Mouse (Mus musculus) MEL (cell line): Measurements from ENCODE around the gene Mapk10. TPM values are rescaled to one million over a fixed set of nuclear protein-coding genes. Genes with fewer than 3 reads are reported as not detected.

ENCODE experiments used
- DNase-seq: peaks from one replicate; pipeline ENCODE4 v3.0.0; 2011; ENCODE audit warnings: low read depth, low spot score
- H3K27ac ChIP-seq: 2 replicates; pipeline ENCODE4 v1.5.1; 2012; ENCODE audit warnings: low read depth, mild to moderate bottlenecking, control low read depth, low read length, moderate library complexity; ENCODE audit not compliant: control insufficient read depth
- H3K27me3 ChIP-seq, 2 experiments: fragments of 150-350 bp in 1 of 2; sonication (generic) in 1 of 2; 2 replicates each; pipeline ENCODE4 v1.6.1; 2012; ENCODE audit warnings: low read length in 2 of 2, mild to moderate bottlenecking in 2 of 2, improper control_type of control experiment in 1 of 2, moderate library complexity in 1 of 2; ENCODE audit not compliant: insufficient read depth in 2 of 2, control insufficient read depth in 1 of 2
- H3K36me3 ChIP-seq, 2 experiments: 2 replicates each; pipeline ENCODE4 v1.6.1; 2012 to 2014; ENCODE audit warnings: low read length in 2 of 2, improper control_type of control experiment in 1 of 2, inconsistent platforms in 1 of 2, mild to moderate bottlenecking in 1 of 2; ENCODE audit not compliant: insufficient read depth in 2 of 2, control insufficient read depth in 1 of 2
- H3K4me1 ChIP-seq, 2 experiments: fragments of 150-350 bp in 1 of 2; sonication (generic) in 1 of 2; 2 replicates each; pipeline ENCODE4 v1.6.1; 2012; ENCODE audit warnings: low read length in 2 of 2, improper control_type of control experiment in 1 of 2, mild to moderate bottlenecking in 1 of 2; ENCODE audit not compliant: insufficient read depth in 2 of 2, control insufficient read depth in 1 of 2
- H3K4me3 ChIP-seq, 2 experiments: fragments of 150-350 bp in 1 of 2; sonication (generic) in 1 of 2; 2 replicates each; pipeline ENCODE4 v1.5.1; 2012; ENCODE audit warnings: low read depth in 2 of 2, low read length in 2 of 2, mild to moderate bottlenecking in 2 of 2, moderate library complexity in 2 of 2, control low read depth in 1 of 2, improper control_type of control experiment in 1 of 2; ENCODE audit not compliant: control insufficient read depth in 1 of 2, insufficient read depth in 1 of 2
- H3K79me2 ChIP-seq: 2 replicates; pipeline ENCODE4 v1.6.1; 2012; ENCODE audit warnings: mild to moderate bottlenecking, low read length, moderate library complexity; ENCODE audit not compliant: control insufficient read depth, poor library complexity, insufficient read depth
- H3K9ac ChIP-seq: 2 replicates; pipeline ENCODE4 v1.6.1; 2012; ENCODE audit warnings: low read depth, mild to moderate bottlenecking, control low read depth, low read length, moderate library complexity; ENCODE audit not compliant: control insufficient read depth, poor library complexity, severe bottlenecking
- H3K9me3 ChIP-seq: fragments of 150-350 bp; sonication (generic); replicated peaks from 2 replicates; pipeline ENCODE4 v1.6.1; 2012; ENCODE audit warnings: mild to moderate bottlenecking, low read length, improper control_type of control experiment, moderate library complexity; ENCODE audit not compliant: insufficient read depth
- BHLHE40 ChIP-seq: IDR thresholded peaks from 2 replicates; pipeline ENCODE4 v1.6.1; 2012; ENCODE audit warnings: low read depth, mild to moderate bottlenecking, inconsistent platforms, low read length, improper control_type of control experiment, borderline replicate concordance
- CHD2 ChIP-seq: IDR thresholded peaks from 2 replicates; pipeline ENCODE4 v1.6.1; 2011; ENCODE audit warnings: low read length, improper control_type of control experiment
- ELF1 ChIP-seq: IDR thresholded peaks from 2 replicates; pipeline ENCODE4 v1.6.1; 2014; ENCODE audit warnings: low read depth, mild to moderate bottlenecking, inconsistent platforms, low read length, improper control_type of control experiment, moderate library complexity
- ETS1 ChIP-seq: IDR thresholded peaks from 2 replicates; pipeline ENCODE4 v1.6.1; 2012; ENCODE audit warnings: low read depth, mild to moderate bottlenecking, inconsistent platforms, low read length, improper control_type of control experiment, moderate library complexity
- GABPA ChIP-seq: IDR thresholded peaks from 2 replicates; pipeline ENCODE4 v1.6.1; 2012; ENCODE audit warnings: low read depth, mild to moderate bottlenecking, inconsistent platforms, low read length, improper control_type of control experiment, moderate library complexity
- GATA1 ChIP-seq: IDR thresholded peaks from 2 replicates; pipeline ENCODE4 v1.6.1; 2011; ENCODE audit warnings: low read depth, low read length, improper control_type of control experiment
- JUND ChIP-seq: IDR thresholded peaks from 2 replicates; pipeline ENCODE4 v1.6.1; 2011; ENCODE audit warnings: low read depth, mild to moderate bottlenecking, improper control_type of control experiment, low read length
- KAT2A ChIP-seq: conservative IDR thresholded peaks from 2 replicates; pipeline ENCODE4 v1.6.1; 2012; ENCODE audit warnings: low read depth, low read length, improper control_type of control experiment, inconsistent platforms
- MAFK ChIP-seq: IDR thresholded peaks from 2 replicates; pipeline ENCODE4 v1.6.1; 2011; ENCODE audit warnings: low read depth, mild to moderate bottlenecking, low read length, improper control_type of control experiment, borderline replicate concordance
- MAZ ChIP-seq: IDR thresholded peaks from 2 replicates; pipeline ENCODE4 v1.6.1; 2012; ENCODE audit warnings: low read depth, mild to moderate bottlenecking, inconsistent platforms, low read length, improper control_type of control experiment
- MXI1 ChIP-seq: IDR thresholded peaks from 2 replicates; pipeline ENCODE4 v1.6.1; 2011; ENCODE audit warnings: mild to moderate bottlenecking, low read depth, low read length, improper control_type of control experiment
- MYC ChIP-seq: IDR thresholded peaks from 2 replicates; pipeline ENCODE4 v1.6.1; 2011; ENCODE audit warnings: low read depth, mild to moderate bottlenecking, low read length, improper control_type of control experiment, moderate library complexity
- NELFE ChIP-seq: IDR thresholded peaks from 2 replicates; pipeline ENCODE4 v1.6.1; 2011; ENCODE audit warnings: low read depth, low read length, improper control_type of control experiment
- NRF1 ChIP-seq: IDR thresholded peaks from 2 replicates; pipeline ENCODE4 v1.6.1; 2014; ENCODE audit warnings: low read depth, mild to moderate bottlenecking, inconsistent platforms, low read length, improper control_type of control experiment, moderate library complexity; ENCODE audit not compliant: poor library complexity, insufficient read depth, severe bottlenecking
- POLR2A ChIP-seq, 2 experiments: IDR thresholded peaks; 2 replicates each; pipeline ENCODE4 v1.6.1; 2011 to 2012; ENCODE audit warnings: low read length in 2 of 2, mild to moderate bottlenecking in 2 of 2, control low read depth in 1 of 2, improper control_type of control experiment in 1 of 2, low read depth in 1 of 2, moderate library complexity in 1 of 2; ENCODE audit not compliant: control insufficient read depth in 1 of 2, insufficient read depth in 1 of 2, poor library complexity in 1 of 2
- POLR2AphosphoS2 ChIP-seq: IDR thresholded peaks from 2 replicates; pipeline ENCODE4 v1.6.1; 2011; ENCODE audit warnings: low read length, improper control_type of control experiment
- POLR2AphosphoS5 ChIP-seq: IDR thresholded peaks from 2 replicates; pipeline ENCODE4 v1.6.1; 2012; ENCODE audit warnings: low read depth, borderline replicate concordance, mild to moderate bottlenecking, inconsistent platforms, low read length, moderate library complexity, mixed read lengths
- RAD21 ChIP-seq: IDR thresholded peaks from 2 replicates; pipeline ENCODE4 v1.6.1; 2011; ENCODE audit warnings: mild to moderate bottlenecking, low read depth, low read length, improper control_type of control experiment
- RCOR1 ChIP-seq: IDR thresholded peaks from 2 replicates; pipeline ENCODE4 v1.6.1; 2012; ENCODE audit warnings: low read depth, mild to moderate bottlenecking, inconsistent platforms, low read length, improper control_type of control experiment
- SIN3A ChIP-seq: IDR thresholded peaks from 2 replicates; pipeline ENCODE4 v1.6.1; 2012; ENCODE audit warnings: low read length, improper control_type of control experiment, inconsistent platforms
- SMC3 ChIP-seq: IDR thresholded peaks from 2 replicates; pipeline ENCODE4 v1.6.1; 2011; ENCODE audit warnings: low read depth, low read length, improper control_type of control experiment
- TAL1 ChIP-seq: IDR thresholded peaks from 2 replicates; pipeline ENCODE4 v1.6.1; 2012; ENCODE audit warnings: mild to moderate bottlenecking, inconsistent platforms, low read length, moderate library complexity, mixed read lengths
- TCF12 ChIP-seq: IDR thresholded peaks from 2 replicates; pipeline ENCODE4 v1.6.1; 2014; ENCODE audit warnings: low read depth, mild to moderate bottlenecking, inconsistent platforms, low read length, improper control_type of control experiment, moderate library complexity
- ZC3H11A ChIP-seq: IDR thresholded peaks from 2 replicates; pipeline ENCODE4 v1.6.1; 2012; ENCODE audit warnings: low read depth, mild to moderate bottlenecking, inconsistent platforms, low read length, improper control_type of control experiment
- ZKSCAN1 ChIP-seq: IDR thresholded peaks from 2 replicates; pipeline ENCODE4 v1.6.1; 2012; ENCODE audit warnings: low read depth, mild to moderate bottlenecking, inconsistent platforms, low read length, improper control_type of control experiment, moderate library complexity
- ZMIZ1 ChIP-seq: IDR thresholded peaks from 2 replicates; pipeline ENCODE4 v1.6.1; 2012; ENCODE audit warnings: low read depth, mild to moderate bottlenecking, inconsistent platforms, low read length, improper control_type of control experiment, moderate library complexity
- ZNF384 ChIP-seq: IDR thresholded peaks from 2 replicates; pipeline ENCODE4 v1.6.1; 2012; ENCODE audit warnings: low read depth, mild to moderate bottlenecking, inconsistent platforms, low read length, improper control_type of control experiment
- polyA plus RNA-seq, 2 experiments: library from polyadenylated mRNA; stranded (reverse) in 1 of 2; unstranded in 1 of 2; fragments of >175 nt in 1 of 2; fragments of >200 nt in 1 of 2; gene quantifications; 2 replicates each; pipeline versions ENCODE4 v1.2.1 to v1.2.4; 2012; ENCODE audit warnings: low replicate concordance in 2 of 2, low read depth in 1 of 2; ENCODE audit not compliant: insufficient read length in 2 of 2, insufficient read depth in 1 of 2, missing spikeins in 1 of 2
- total RNA-seq: library from RNA; depleted of rRNA; stranded (reverse); fragments of 300-350 nt; gene quantifications from 2 replicates; pipeline ENCODE4 v1.2.3, GENCODE M21; 2012

Gene Mapk10
- total and polyA plus RNA-seq, 3 experiments: not detected

- no peak for DNase-seq
- Histone ChIP-seq H3K9ac (no peak overlapping the region), H3K9me3 (no peaks in the 10 kb centered on the region), H3K36me3 (no peaks in the 10 kb centered on the region), H3K79me2 (no peaks in the 10 kb centered on the region), H3K4me1 (no peaks in the 10 kb centered on the region), H3K4me3 (no peak overlapping the region), H3K27me3 (no peaks in the 10 kb centered on the region), H3K27ac (no peak overlapping the region)
- no peak for TF ChIP-seq GABPA
- TF ChIP-seq ETS1: no peak
- TF ChIP-seq NRF1: no peak
- TF ChIP-seq ZNF384: no peak
- TF ChIP-seq GATA1: no peak
- TF ChIP-seq TAL1: no peak
- TF ChIP-seq ELF1: no peak
- TF ChIP-seq SIN3A: no peak
- TF ChIP-seq BHLHE40: no peak
- no peak for TF ChIP-seq JUND
- no peak for TF ChIP-seq ZKSCAN1
- TF ChIP-seq RCOR1: no peak
- no peak for TF ChIP-seq MAFK
- TF ChIP-seq POLR2AphosphoS2: no peak
- no peak for TF ChIP-seq POLR2AphosphoS5
- no peak for TF ChIP-seq SMC3
Observed at GRCm38 (mm10) chr5:102993951-102994350, 217.2 kb downstream of the Mapk10 start.

- Histone ChIP-seq H3K27me3 (no peaks in the 10 kb centered on the region), H3K9me3 (no peaks in the 10 kb centered on the region), H3K27ac (no peak overlapping the region), H3K36me3 (no peaks in the 10 kb centered on the region), H3K79me2 (no peaks in the 10 kb centered on the region), H3K4me3 (no peak overlapping the region), H3K4me1 (no peaks in the 10 kb centered on the region)
- DNase-seq: no peak
- no peak for TF ChIP-seq MXI1
- TF ChIP-seq RAD21: no peak
- no peak for TF ChIP-seq GATA1
- TF ChIP-seq ZC3H11A: no peak
- no peak for TF ChIP-seq MYC
- no peak for TF ChIP-seq NELFE
- TF ChIP-seq KAT2A: no peak
- no peak for TF ChIP-seq ZKSCAN1
- TF ChIP-seq MAZ: no peak
- no peak for TF ChIP-seq RCOR1
- TF ChIP-seq TCF12: no peak
- no peak for TF ChIP-seq CHD2
- no peak for TF ChIP-seq ZMIZ1
- no peak for TF ChIP-seq POLR2A (IDR thresholded peaks at IDR 0.05; ENCODE audit: control insufficient read depth in 1 of 2, insufficient read depth in 1 of 2, low read depth in 1 of 2, low read length in 2 of 2, poor library complexity in 1 of 2)
- TF ChIP-seq ZNF384: no peak
- TF ChIP-seq, all 39 proteins: peak for 0
- no peak overlapping the region for H3K9ac ChIP-seq
Observed at GRCm38 (mm10) chr5:102991691-102992090, 219.4 kb downstream of the Mapk10 start.
